Mouse (Mus musculus) megakaryocyte, embryonic 14.5 days (primary cell): ENCODE data around the gene Olfr643.

Experiments used
- FLI1 ChIP-seq: IDR thresholded peaks from 2 replicates; pipeline ENCODE4 v1.6.1; 2012; ENCODE audit warnings: low read length, inconsistent platforms, mixed read lengths
- GATA1 ChIP-seq: IDR thresholded peaks from 3 replicates; pipeline ENCODE4 v1.6.1; 2012; ENCODE audit warnings: mixed read lengths, low read length, inconsistent platforms, borderline replicate concordance

- TF ChIP-seq FLI1 = no peak
- TF ChIP-seq GATA1 = no peak
Measured at GRCm38 (mm10) chr7:103970852-103971251, 166.4 kb downstream of the Olfr643 start, which contains the start of gene Olfr635.
